In the genomic region with DNA sequence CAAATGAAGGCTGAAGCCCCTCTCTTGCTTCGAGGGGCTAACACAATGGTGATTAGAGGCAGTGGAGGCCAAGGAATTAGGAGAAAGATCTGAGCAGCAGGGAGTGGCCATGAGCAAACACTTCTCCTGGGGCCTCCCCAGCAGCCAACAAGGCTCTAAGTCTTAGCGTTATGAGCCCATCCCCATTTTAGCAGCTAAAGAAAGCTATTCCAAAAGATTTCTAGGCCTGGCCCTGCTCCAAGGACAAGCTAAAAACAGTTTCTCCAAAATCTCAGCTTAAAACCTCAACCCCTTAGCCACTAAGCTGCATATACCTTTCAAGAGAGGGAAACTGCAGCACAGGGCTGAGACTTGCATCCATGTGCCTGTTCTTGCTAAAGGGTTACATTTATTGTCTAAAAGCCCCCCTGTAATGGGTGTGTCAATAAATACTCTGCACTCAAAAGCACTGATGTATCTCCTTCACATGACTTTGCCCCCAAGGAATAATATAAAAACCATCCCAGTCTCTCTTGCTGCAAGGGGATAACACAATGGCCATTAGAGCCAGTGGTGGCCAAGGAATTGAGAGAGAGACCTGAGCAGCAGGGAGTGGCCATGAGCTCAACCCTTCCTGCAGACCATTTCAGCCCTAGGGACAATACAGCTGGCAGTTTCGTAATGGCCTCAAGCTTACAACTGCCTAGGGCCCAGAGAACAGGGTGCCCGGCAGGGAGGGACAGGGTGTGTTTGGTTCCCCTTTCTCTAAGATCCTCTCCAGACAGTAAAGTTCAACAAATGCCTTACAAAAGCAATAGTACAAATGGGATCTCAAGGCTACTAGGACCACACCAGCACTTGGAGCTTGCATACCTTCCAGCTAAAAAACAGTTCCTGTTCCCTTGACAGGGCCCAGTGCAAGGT, we compare ENCODE assay signal across 7 mouse cellular contexts. TPM values are rescaled to one million over a fixed set of nuclear protein-coding genes. Genes with fewer than 3 reads are reported as not detected.
DNase-seq lines count a peak whose midpoint lies in the region; ATAC-seq and TF ChIP-seq lines count a peak whose summit lies in the region.

No protein-coding gene starts in this region.

- peak overlapping the region; percentile 10; the same call in 1 of the 2 replicates for H3K4me2 ChIP-seq in heart, embryonic 15.5 days
- H3K4me2 ChIP-seq in liver, embryonic 11.5 days = peak overlapping the region; percentile 43
- peak overlapping the region; percentile 85 for H3K4me2 ChIP-seq in myocyte (ENCODE audit: low read depth)

- 0 out of 2 replicates have a peak, but pooled peaks cover 4% of the 10 kb centered on the region for H3K36me3 ChIP-seq in forebrain, embryonic 10.5 days (replicated peaks)
- H3K36me3 ChIP-seq in heart, embryonic 15.5 days = no peaks in the 10 kb centered on the region
- H3K36me3 ChIP-seq in liver, embryonic 11.5 days (ENCODE audit: control insufficient read depth, insufficient read depth, low read length) = no peaks in the 10 kb centered on the region
- H3K36me3 ChIP-seq in myocyte (ENCODE audit: control insufficient read depth, insufficient read depth) = no peaks in the 10 kb centered on the region

- no peaks in the 10 kb centered on the region for H3K9me3 ChIP-seq in forebrain, embryonic 10.5 days
- no peaks in the 10 kb centered on the region for H3K9me3 ChIP-seq in heart, embryonic 15.5 days (replicated peaks)
- H3K9me3 ChIP-seq in liver, embryonic 11.5 days (ENCODE audit: control insufficient read depth, low read length) = no peaks in the 10 kb centered on the region

- 19% methylated on average over 4 of the region's 4 CpGs for WGBS in forebrain, embryonic 10.5 days
- WGBS in heart, embryonic 15.5 days = 34% methylated on average over 4 of the region's 4 CpGs
- WGBS in liver, embryonic 11.5 days = 33% methylated on average over 4 of the region's 4 CpGs

- no peaks in the 10 kb centered on the region for H3K27me3 ChIP-seq in forebrain, embryonic 10.5 days (ENCODE audit: poor library complexity, severe bottlenecking)
- H3K27me3 ChIP-seq in heart, embryonic 15.5 days = no peaks in the 10 kb centered on the region
- H3K27me3 ChIP-seq in liver, embryonic 11.5 days (replicated peaks; ENCODE audit: control insufficient read depth, insufficient read depth, low read length) = no peaks in the 10 kb centered on the region
- H3K27me3 ChIP-seq in myocyte (ENCODE audit: control insufficient read depth, insufficient read depth, insufficient read length) = no peaks in the 10 kb centered on the region

- peak overlapping the region; percentile 20; the same call in 1 of the 2 replicates for H3K4me3 ChIP-seq in forebrain, embryonic 10.5 days
- H3K4me3 ChIP-seq in heart, embryonic 15.5 days = no peak overlapping the region
- no peak overlapping the region for H3K4me3 ChIP-seq in liver, embryonic 11.5 days (ENCODE audit: low read depth, low read length)
- H3K4me3 ChIP-seq in myocyte = no peak overlapping the region

- no peak overlapping the region for H3ac ChIP-seq in myocyte (ENCODE audit: control insufficient read depth, insufficient read length)

- peak overlapping the region; percentile 97 for H3K27ac ChIP-seq in forebrain, embryonic 10.5 days
- H3K27ac ChIP-seq in heart, embryonic 15.5 days = peak overlapping the region; percentile 82
- H3K27ac ChIP-seq in liver, embryonic 11.5 days (ENCODE audit: low read depth, low read length) = peak overlapping the region; percentile 73

- TF ChIP-seq POLR2A in myocyte (IDR thresholded peaks at IDR 0.05; ENCODE audit: insufficient read length, low read depth) = no peak

- H3K79me2 ChIP-seq in myocyte (ENCODE audit: control insufficient read depth, insufficient read depth) = peaks cover 71% of the 10 kb centered on the region

- H3K4me1 ChIP-seq in forebrain, embryonic 10.5 days = peaks cover 90% of the 10 kb centered on the region
- peaks cover 74% of the 10 kb centered on the region for H3K4me1 ChIP-seq in heart, embryonic 15.5 days (replicated peaks)
- peaks cover 90% of the 10 kb centered on the region for H3K4me1 ChIP-seq in liver, embryonic 11.5 days (replicated peaks; ENCODE audit: control insufficient read depth, insufficient read depth, low read length)

- no peak overlapping the region for H3K9ac ChIP-seq in heart, embryonic 15.5 days
- H3K9ac ChIP-seq in liver, embryonic 11.5 days (ENCODE audit: low read depth, low read length) = peak overlapping the region; percentile 10; the same call in 1 of the 2 replicates

- no peak for ATAC-seq in heart, embryonic 15.5 days (replicated peaks; ENCODE audit: insufficient number of reproducible peaks, insufficient read depth, low FRiP score, low read depth)
- no peak for ATAC-seq in liver, embryonic 11.5 days (replicated peaks; ENCODE audit: low FRiP score)

- DNase-seq in thymus, postnatal 4 days = peak; percentile 16
- no peak for DNase-seq in thymus, postnatal 36 days
- no peak for DNase-seq in forebrain, embryonic 10.5 days (ENCODE audit: extremely low spot score, low spot score)
- DNase-seq in liver, embryonic 11.5 days (ENCODE audit: low spot score) = no peak
- DNase-seq in embryo, embryonic 10 days (ENCODE audit: low spot score) = no peak

TF ChIP-seq in myocyte, 11 proteins besides CTCF, POLR2A, EP300 and RAD21:
- TF ChIP-seq MAX (IDR thresholded peaks at IDR 0.05; ENCODE audit: low read depth) = no peak
- TF ChIP-seq CEBPB (IDR thresholded peaks at IDR 0.05; ENCODE audit: insufficient read depth, poor library complexity, severe bottlenecking) = 0 out of 2 replicates have a peak, but pooled peaks have one; percentile 44
- TF ChIP-seq POLR2AphosphoS2 (IDR thresholded peaks at IDR 0.05; ENCODE audit: insufficient read length, low read depth) = no peak
- TF ChIP-seq MYOG (IDR thresholded peaks at IDR 0.05; ENCODE audit: control insufficient read depth in 1 of 3, insufficient read depth in 1 of 3, insufficient read length in 2 of 3, low read depth in 2 of 3) = no peak
TF ChIP-seq in myocyte: peak in this region for 1.

RNA-seq across cellular contexts. Expression of a gene that starts 8.3 kb away (rescaled TPM):
- 89.3 and 93.9 TPM in 2 replicates for polyA plus RNA-seq in forebrain, embryonic 10.5 days (2016; fragmentation: Nextera tagmentation; extraction: Ambion mirVana)
- polyA plus RNA-seq in heart, embryonic 15.5 days (2015; fragmentation: Nextera tagmentation; extraction: Ambion mirVana) = 32.7 and 50.9 TPM in 2 replicates
- 65.3 and 68.1 TPM in 2 replicates for polyA plus RNA-seq in liver, embryonic 11.5 days (2014; fragmentation: Nextera tagmentation; extraction: Ambion mirVana)
- 90.6 TPM for polyA plus RNA-seq in myocyte (2012; fragmentation: generic; extraction: Trizol)

RNA-seq across cellular contexts. Expression of a gene that starts 55.3 kb away (rescaled TPM):
- 49.4 and 50.5 TPM in 2 replicates for polyA plus RNA-seq in forebrain, embryonic 10.5 days (2016; fragmentation: Nextera tagmentation; extraction: Ambion mirVana)
- polyA plus RNA-seq in heart, embryonic 15.5 days (2015; fragmentation: Nextera tagmentation; extraction: Ambion mirVana) = 42.9 and 44.8 TPM in 2 replicates
- polyA plus RNA-seq in liver, embryonic 11.5 days (2014; fragmentation: Nextera tagmentation; extraction: Ambion mirVana) = 78.2 and 84.8 TPM in 2 replicates
- 1.8 TPM for polyA plus RNA-seq in myocyte (2012; fragmentation: generic; extraction: Trizol)

Comparison
In these comparisons a context has a peak if more than half of its experiments do, and no peak if none do; other contexts are left out.
1. H3K4me2 ChIP-seq: peak in every context shown above with its lines; median percentile 85 in myocyte; 43 in liver, embryonic 11.5 days; 10 in heart, embryonic 15.5 days.
2. RNA of a gene that starts 55.3 kb away (polyA plus RNA-seq): 78.2 to 84.8 TPM in liver, embryonic 11.5 days, 49.4 to 50.5 TPM in forebrain, embryonic 10.5 days and 42.9 to 44.8 TPM in heart, embryonic 15.5 days; 1.8 TPM in myocyte (single experiment); every median in the first group is over 10 times any median in the second.
3. Peak in every context shown above with its lines, with median percentiles within 50 percentile points of each other: H3K27ac ChIP-seq.